Mouse (Mus musculus): ENCODE data around the gene Iltifb.
"Not testable (repeated sequence)": the region's sequence is repeated elsewhere in the genome, so short reads cannot be mapped to it uniquely, and the experiment has no call there.

- not testable (repeated sequence) for TF ChIP-seq UBTF (IDR thresholded peaks at IDR 0.05; ENCODE audit: borderline replicate concordance, insufficient read depth, low read depth, low read length); JUND (IDR thresholded peaks at IDR 0.05; ENCODE audit: low read depth, low read length); CTCF (IDR thresholded peaks at IDR 0.05 in 2 of 3, conservative IDR thresholded peaks at IDR 0.05 in 1 of 3; ENCODE audit: control insufficient read depth in 1 of 3, insufficient read depth in 1 of 3, low read depth in 2 of 3, low read length in 3 of 3, poor library complexity in 1 of 3, severe bottlenecking in 1 of 3); POLR2A (IDR thresholded peaks at IDR 0.05; ENCODE audit: control insufficient read depth in 1 of 2, insufficient read depth in 1 of 2, low read depth in 1 of 2, low read length in 2 of 2, poor library complexity in 1 of 2); USF1 (IDR thresholded peaks at IDR 0.05; ENCODE audit: low read depth, low read length); ELF1 (IDR thresholded peaks at IDR 0.05; ENCODE audit: low read depth, low read length); GATA1 (IDR thresholded peaks at IDR 0.05; ENCODE audit: low read depth, low read length); MEF2A (IDR thresholded peaks at IDR 0.05; ENCODE audit: extremely low read depth, insufficient replicate concordance, low read depth, low read length, poor library complexity, severe bottlenecking); TCF12 (IDR thresholded peaks at IDR 0.05; ENCODE audit: low read depth, low read length); MXI1 (IDR thresholded peaks at IDR 0.05; ENCODE audit: low read depth, low read length); EP300 (IDR thresholded peaks at IDR 0.05; ENCODE audit: low read depth in 1 of 2, low read length in 2 of 2); MAX (IDR thresholded peaks at IDR 0.05; ENCODE audit: low read length); MYC (IDR thresholded peaks at IDR 0.05; ENCODE audit: low read depth, low read length); ZKSCAN1 (IDR thresholded peaks at IDR 0.05; ENCODE audit: low read depth, low read length)
These were observed 32.0 kb upstream of the Iltifb start, which contains the start of gene Gm9040 for GRCm38 (mm10) chr10:118326869-118327268.

Measured in MEL (cell line).